Mouse (Mus musculus): ENCODE results near the gene Kcnq5.

GRCm38 (mm10) chr1:21979292-21979691, 17.6 kb upstream of the Kcnq5 start:
- no peak for TF ChIP-seq CTCF (IDR thresholded peaks at IDR 0.05; ENCODE audit: low read depth, low read length)
- TF ChIP-seq GATA1 (IDR thresholded peaks at IDR 0.05; ENCODE audit: borderline replicate concordance, low read length): no peak
- no peak for TF ChIP-seq POLR2AphosphoS5 (IDR thresholded peaks at IDR 0.05; ENCODE audit: insufficient replicate concordance, low read depth, low read length)
- TF ChIP-seq GATA2 (IDR thresholded peaks at IDR 0.05; ENCODE audit: borderline replicate concordance, low read depth, low read length): no peak

All from G1E (cell line).